Comparison of ENCODE assay signal across 29 mouse cellular contexts in the genomic region with DNA sequence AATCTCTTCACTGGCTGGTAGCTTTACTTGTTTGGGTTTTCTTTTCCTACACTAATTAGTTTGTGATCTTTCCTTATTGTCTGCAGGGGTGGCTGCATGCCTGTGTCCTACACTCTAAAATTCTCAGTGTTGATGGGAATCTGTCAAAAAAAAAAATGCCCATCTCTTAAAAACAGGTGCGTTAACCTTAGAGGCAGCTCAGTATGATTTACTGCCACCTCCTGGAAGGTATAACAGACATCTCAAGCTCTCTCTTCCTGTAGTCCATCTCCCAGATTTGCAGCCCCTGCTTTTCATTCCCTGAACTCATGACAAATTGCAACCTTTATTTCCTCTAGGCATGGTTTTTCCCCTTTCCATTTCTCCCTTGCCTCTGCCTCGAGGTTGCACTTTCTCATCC. TPM values are rescaled to one million over a fixed set of nuclear protein-coding genes. Genes with fewer than 3 reads are reported as not detected.
DNase-seq lines count a peak whose midpoint lies in the region; ATAC-seq and TF ChIP-seq lines count a peak whose summit lies in the region.
"Had no signal": no experiment of that assay in that cellular context is flagged by ENCODE, and none has a peak within 500 bp of the region (broad histone marks: within the 10 kb centered on the region; RNA-seq: fewer than 3 reads in every experiment).

No protein-coding gene starts in this region.

- TF ChIP-seq EP300 in lung, postnatal 0 days (IDR thresholded peaks at IDR 0.05): no peak
- TF ChIP-seq EP300 in CH12.LX (IDR thresholded peaks at IDR 0.05; ENCODE audit: low read length): no peak
- no peak for TF ChIP-seq EP300 in heart, adult 2 months (IDR thresholded peaks at IDR 0.05; ENCODE audit: insufficient read depth, low read depth, low read length)

- POLR2A ChIA-PET in Patski (lab: Charles Lee): no interaction called here

- intact Hi-C loops in heart, adult 2 months (cut with DNase I): no loop called here

- H3K9me3 ChIP-seq in lung, postnatal 0 days (ENCODE audit: low read length): no peaks in the 10 kb centered on the region
- H3K9me3 ChIP-seq in CH12.LX (replicated peaks; ENCODE audit: low read length): no peaks in the 10 kb centered on the region
- H3K9me3 ChIP-seq: embryonic facial prominence, embryonic 13.5 days; embryonic facial prominence, embryonic 15.5 days; forebrain, embryonic 10.5 days; forebrain, embryonic 12.5 days; G1E had no signal

- TF ChIP-seq RAD21 in CH12.LX (IDR thresholded peaks at IDR 0.05; ENCODE audit: low read depth, low read length): peak; percentile 30

- in situ Hi-C loops in CH12.LX (cut with MboI; ENCODE audit: low pct_ligation_motif_present, low pct_unique_long_range_greater_than_20kb, low sequenced_read_pairs): no loop called here
- in situ Hi-C loops in Patski (cut with MboI; ENCODE audit: low pct_unique_long_range_greater_than_20kb): no loop called here

- H3K79me2 ChIP-seq in CH12.LX (replicated peaks; ENCODE audit: control insufficient read depth, extremely low read depth, insufficient read depth, poor library complexity, severe bottlenecking): no peaks in the 10 kb centered on the region
- no peaks in the 10 kb centered on the region for H3K79me2 ChIP-seq in heart, adult 2 months (replicated peaks; ENCODE audit: control insufficient read depth, insufficient read depth, low read length)

- 40% methylated on average over 2 of the region's 2 CpGs for WGBS in lung, postnatal 0 days
- WGBS in heart, adult 2 months: 57% methylated on average over 2 of the region's 2 CpGs

- no peaks in the 10 kb centered on the region for H3K36me3 ChIP-seq in lung, postnatal 0 days (ENCODE audit: insufficient read depth, low read length)
- H3K36me3 ChIP-seq in CH12.LX (replicated peaks in 1 of 2; ENCODE audit: control insufficient read depth in 1 of 2, insufficient read depth in 1 of 2, low read length in 1 of 2): no peaks in the 10 kb centered on the region
- H3K36me3 ChIP-seq in heart, adult 2 months (ENCODE audit: control insufficient read depth, insufficient read depth, low read length): no peaks in the 10 kb centered on the region
- H3K36me3 ChIP-seq: embryonic facial prominence, embryonic 13.5 days; embryonic facial prominence, embryonic 15.5 days; forebrain, embryonic 10.5 days; forebrain, embryonic 12.5 days; G1E had no signal

- ATAC-seq in lung, postnatal 0 days: no peak
- ATAC-seq in Patski: no peak
- ATAC-seq: forebrain, embryonic 14.5 days; forebrain, embryonic 16.5 days had no signal

- dilution Hi-C loops in CH12.LX (cut with MboI; ENCODE audit: extremely low pct_ligation_motif_present, extremely low pct_unique_long_range_greater_than_20kb, low sequenced_read_pairs): no loop called here

- H3K27ac ChIP-seq in lung, postnatal 0 days (ENCODE audit: low read length): no peak overlapping the region
- no peak overlapping the region for H3K27ac ChIP-seq in CH12.LX (ENCODE audit: insufficient read depth, low read depth)
- no peak overlapping the region for H3K27ac ChIP-seq in heart, adult 2 months
- H3K27ac ChIP-seq: embryonic facial prominence, embryonic 13.5 days; embryonic facial prominence, embryonic 15.5 days; forebrain, embryonic 10.5 days; forebrain, embryonic 12.5 days had no signal

- TF ChIP-seq CTCF in lung, postnatal 0 days (IDR thresholded peaks at IDR 0.05): peak; percentile 16; the same call in 1 of the 2 replicates
- TF ChIP-seq CTCF in CH12.LX (conservative IDR thresholded peaks at IDR 0.05 in 1 of 2, IDR thresholded peaks at IDR 0.05 in 1 of 2; ENCODE audit: low read depth in 2 of 2, low read length in 2 of 2) (peak in 1 of 2 experiments; percentile 51; a peak in 2 of 4 replicates), Patski (IDR thresholded peaks at IDR 0.05) (peak; percentile 14)
- TF ChIP-seq CTCF in heart, adult 2 months (IDR thresholded peaks at IDR 0.05): no peak

- TF ChIP-seq POLR2A in CH12.LX (IDR thresholded peaks at IDR 0.05; ENCODE audit: low read depth, low read length): no peak
- no peak for TF ChIP-seq POLR2A in heart, adult 2 months (IDR thresholded peaks at IDR 0.05; ENCODE audit: insufficient read depth, low read depth, low read length)

- CTCF ChIA-PET in Patski (lab: Charles Lee): interaction anchor here (0.8 kb wide), 1 partner anchor 11 kb away, joined by 3 read pairs; no protein-coding TSS in a partner anchor

- H3K4me2 ChIP-seq in lung, postnatal 0 days (replicated peaks; ENCODE audit: low read depth, low read length): 0 out of 2 replicates have a peak overlapping the region, but pooled peaks have one; percentile 11
- peak overlapping the region; percentile 60; the same call in 1 of the 2 replicates for H3K4me2 ChIP-seq in CH12.LX (ENCODE audit: insufficient read depth, low read depth, poor library complexity, severe bottlenecking)
- H3K4me2 ChIP-seq: embryonic facial prominence, embryonic 13.5 days; embryonic facial prominence, embryonic 15.5 days; forebrain, embryonic 12.5 days had no signal

- H3K4me3 ChIP-seq in lung, postnatal 0 days (ENCODE audit: low read depth, low read length): no peak overlapping the region
- no peak overlapping the region for H3K4me3 ChIP-seq in CH12.LX (replicated peaks in 1 of 3; ENCODE audit: low read depth in 2 of 3, low read length in 2 of 3, poor library complexity in 1 of 3)
- H3K4me3 ChIP-seq in heart, adult 2 months: no peak overlapping the region
- H3K4me3 ChIP-seq: embryonic facial prominence, embryonic 13.5 days; embryonic facial prominence, embryonic 15.5 days; erythroblast, embryonic 14.5 days; forebrain, embryonic 10.5 days; forebrain, embryonic 12.5 days had no signal

- DNase-seq in lung, postnatal 0 days (ENCODE audit: low spot score): no peak
- DNase-seq in lung, postnatal 10 days: no peak
- DNase-seq in CH12.LX (ENCODE audit: extremely low read depth) (no peak), Patski (ENCODE audit: low read depth, low spot score) (no peak)
- no peak for DNase-seq in heart, adult 2 months
- no peak for DNase-seq in ovary, postnatal 36 days (ENCODE audit: low spot score)
- DNase-seq: adrenal gland, postnatal 10 days; adrenal gland, postnatal 25 days; cerebellum, adult 11 months; cerebellum, adult 18-20 months; cerebellum, adult 8-10 months; cerebellum, adult 9-11 months; cerebellum, postnatal 14 days; cerebellum, postnatal 36 days; embryo, embryonic 11 days had no signal

- H3K4me1 ChIP-seq in lung, postnatal 0 days (ENCODE audit: insufficient read depth, low read depth, low read length): no peaks in the 10 kb centered on the region
- H3K4me1 ChIP-seq in CH12.LX (ENCODE audit: control insufficient read depth in 1 of 2, insufficient read depth in 2 of 2): no peaks in the 10 kb centered on the region
- no peaks in the 10 kb centered on the region for H3K4me1 ChIP-seq in heart, adult 2 months (ENCODE audit: control insufficient read depth, insufficient read depth, low read length)
- H3K4me1 ChIP-seq: embryonic facial prominence, embryonic 13.5 days; embryonic facial prominence, embryonic 15.5 days; forebrain, embryonic 12.5 days had no signal

- H3K27me3 ChIP-seq in lung, postnatal 0 days (replicated peaks; ENCODE audit: insufficient read depth, low read length): no peaks in the 10 kb centered on the region
- H3K27me3 ChIP-seq in CH12.LX (replicated peaks) (peaks cover 3% of the 10 kb centered on the region), Patski (peaks cover 9% of the 10 kb centered on the region)
- no peaks in the 10 kb centered on the region for H3K27me3 ChIP-seq in heart, adult 2 months (ENCODE audit: control insufficient read depth, insufficient read depth, low read length)
- H3K27me3 ChIP-seq: embryonic facial prominence, embryonic 13.5 days; embryonic facial prominence, embryonic 15.5 days; forebrain, embryonic 12.5 days had no signal

- no peak overlapping the region for H3K9ac ChIP-seq in lung, postnatal 0 days (replicated peaks; ENCODE audit: low read depth)
- H3K9ac ChIP-seq in CH12.LX (ENCODE audit: insufficient read depth, low read depth): no peak overlapping the region
- no peak overlapping the region for H3K9ac ChIP-seq in heart, adult 2 months (ENCODE audit: low read depth, low read length)
- H3K9ac ChIP-seq: embryonic facial prominence, embryonic 13.5 days; embryonic facial prominence, embryonic 15.5 days; forebrain, embryonic 12.5 days had no signal

TF ChIP-seq in CH12.LX, 34 proteins besides CTCF, POLR2A, EP300 and RAD21:
- TF ChIP-seq ZNF384 (IDR thresholded peaks at IDR 0.05; ENCODE audit: low read depth, low read length) (peak; percentile 61), SMC3 (IDR thresholded peaks at IDR 0.05; ENCODE audit: low read depth, low read length) (peak; percentile 25), ZC3H11A (IDR thresholded peaks at IDR 0.05; ENCODE audit: low read depth, low read length) (no peak)

RNA-seq across cellular contexts. Expression of a gene that starts 14.1 kb away (rescaled TPM):
- 26.1 and 29.1 TPM in 2 replicates for polyA plus RNA-seq in lung, postnatal 0 days (2015; fragmentation: Nextera tagmentation; extraction: Ambion mirVana)
- total RNA-seq in CH12.LX (2012; rRNA removed) (40.0 and 47.8 TPM in 2 replicates), CH12.LX (2014; rRNA removed) (64.9 and 69.4 TPM in 2 replicates)
- polyA plus RNA-seq in CH12.LX (2012; ENCODE audit: insufficient read length, low read depth) (116 and 118 TPM in 2 replicates), Patski (2021) (60.4 TPM)
- 10 to 100 TPM; 28.1 to 30.3 TPM for total RNA-seq in heart, adult 2 months (2021)
- polyA plus RNA-seq in heart, adult 2 months (2012; rRNA removed): 11.7 and 19.2 TPM in 2 replicates

RNA-seq across cellular contexts. Expression of a gene that starts 44.3 kb away (rescaled TPM):
- not detected in 2 replicates for polyA plus RNA-seq in lung, postnatal 0 days (2015; fragmentation: Nextera tagmentation; extraction: Ambion mirVana)
- total RNA-seq in CH12.LX (2012; rRNA removed): not detected in 2 replicates
- not detected in 2 replicates for total RNA-seq in CH12.LX (2014; rRNA removed)
- polyA plus RNA-seq in CH12.LX (2012; ENCODE audit: insufficient read length, low read depth): not detected in 2 replicates
- polyA plus RNA-seq in Patski (2021): 0.03 TPM
- total RNA-seq in heart, adult 2 months (2021): not detected
- polyA plus RNA-seq in heart, adult 2 months (2012; rRNA removed): 0.02 TPM in 1 of 2 replicates, not detected in the other
- total RNA-seq: adrenal gland, adult 2 months; adrenal gland, postnatal 10 days; adrenal gland, postnatal 25 days; adrenal gland, postnatal 4 days; common myeloid progenitor, adult 5-6 weeks; G1E had no signal
- polyA plus RNA-seq: adrenal gland, adult 2 months; brain, embryonic 14.5 days; C2C12; embryonic facial prominence, embryonic 11.5 days; erythroblast, embryonic 14.5 days; forebrain, embryonic 10.5 days; forebrain, embryonic 14.5 days; forebrain, embryonic 16.5 days; G1E had no signal
